Comparison of ENCODE assay signal across 19 mouse cellular contexts in the genomic region with DNA sequence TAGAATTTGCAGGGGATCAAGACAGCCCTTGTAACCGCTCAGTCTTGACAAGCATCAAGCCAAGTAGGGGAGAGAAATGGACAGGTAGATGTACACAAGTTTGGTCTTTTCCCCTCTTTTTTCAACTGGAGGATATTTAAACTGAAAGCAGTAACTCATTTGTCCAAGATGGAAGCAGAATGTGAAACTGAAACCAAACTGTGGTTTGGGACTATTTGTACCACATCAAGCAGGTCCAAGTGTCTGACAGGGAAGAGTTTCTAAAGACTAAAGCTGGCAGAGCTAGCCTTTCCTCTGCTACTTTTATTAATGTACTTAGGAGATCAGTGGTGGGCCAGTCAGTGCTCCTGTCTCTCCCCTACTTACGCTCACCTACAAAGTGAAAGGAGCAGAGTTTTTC. TPM values are rescaled to one million over a fixed set of nuclear protein-coding genes. Genes with fewer than 3 reads are reported as not detected.
DNase-seq lines count a peak whose midpoint lies in the region; ATAC-seq and TF ChIP-seq lines count a peak whose summit lies in the region.
"Had no signal": no experiment of that assay in that cellular context is flagged by ENCODE, and none has a peak within 500 bp of the region (broad histone marks: within the 10 kb centered on the region; RNA-seq: fewer than 3 reads in every experiment).

No protein-coding gene starts in this region.

- H3K79me2 ChIP-seq in myocyte (ENCODE audit: control insufficient read depth, insufficient read depth): no peaks in the 10 kb centered on the region

- H3K4me3 ChIP-seq in myocyte: no peak overlapping the region
- H3K4me3 ChIP-seq: embryonic facial prominence, embryonic 10.5 days; forebrain, embryonic 13.5 days; heart, embryonic 12.5 days; hindbrain, embryonic 15.5 days had no signal

- no peak for ATAC-seq in CD4-positive, CD25-positive, alpha-beta regulatory T cell, adult 4 months
- ATAC-seq: forebrain, embryonic 13.5 days; inflammation-experienced regulatory T-cells, adult 6 months; intestine, postnatal 0 days had no signal

- no peaks in the 10 kb centered on the region for H3K27me3 ChIP-seq in myocyte (ENCODE audit: control insufficient read depth, insufficient read depth, insufficient read length)
- H3K27me3 ChIP-seq: hindbrain, embryonic 15.5 days had no signal

- DNase-seq in 416B (ENCODE audit: low read depth) (peak; percentile 25), adipocyte (ENCODE audit: low spot score) (peak; percentile 19), MN1 (ENCODE audit: low spot score) (no peak)
- peak; percentile 28 for DNase-seq in induced T-regulatory cell, adult 2 months (ENCODE audit: low read depth)
- DNase-seq in thymus, adult 18-20 months: no peak
- DNase-seq: adrenal gland, postnatal 10 days; B cell, adult 2 months; cerebellum, adult 11 months; cerebellum, adult 9-10 months; cerebellum, postnatal 25 days; gastrocnemius, postnatal 36 days had no signal

- no peaks in the 10 kb centered on the region for H3K36me3 ChIP-seq in myocyte (ENCODE audit: control insufficient read depth, insufficient read depth)
- H3K36me3 ChIP-seq: embryonic facial prominence, embryonic 10.5 days; heart, embryonic 12.5 days; hindbrain, embryonic 15.5 days had no signal

- no peak overlapping the region for H3ac ChIP-seq in myocyte (ENCODE audit: control insufficient read depth, insufficient read length)

- no peak for TF ChIP-seq POLR2A in myocyte (IDR thresholded peaks at IDR 0.05; ENCODE audit: insufficient read length, low read depth)

- H3K4me2 ChIP-seq in myocyte (ENCODE audit: low read depth): peak overlapping the region; percentile 61
- H3K4me2 ChIP-seq: forebrain, embryonic 13.5 days; heart, embryonic 12.5 days; hindbrain, embryonic 15.5 days had no signal

TF ChIP-seq in myocyte, 11 proteins besides CTCF, POLR2A, EP300 and RAD21:
- TF ChIP-seq MYOD1 (IDR thresholded peaks at IDR 0.05; ENCODE audit: control insufficient read depth in 1 of 3, insufficient read length in 2 of 3, low read depth in 2 of 3) (no peak), MYOG (IDR thresholded peaks at IDR 0.05; ENCODE audit: control insufficient read depth in 1 of 3, insufficient read depth in 1 of 3, insufficient read length in 2 of 3, low read depth in 2 of 3) (no peak), TCF12 (IDR thresholded peaks at IDR 0.05; ENCODE audit: insufficient read depth, poor library complexity, severe bottlenecking) (no peak), E2F4 (IDR thresholded peaks at IDR 0.05; ENCODE audit: insufficient read depth) (no peak), POLR2AphosphoS2 (IDR thresholded peaks at IDR 0.05; ENCODE audit: insufficient read length, low read depth) (no peak)

RNA-seq across cellular contexts. Expression of a gene that starts 10.4 kb away (rescaled TPM):
- 0.19 TPM for polyA plus RNA-seq in myocyte (2012; fragmentation: generic; extraction: Trizol)
- 1 to 10 TPM; 2.9 to 3.2 TPM for polyA plus RNA-seq in CD4-positive, CD25-positive, alpha-beta regulatory T cell, adult 4 months (2017; shearing (Covaris generic))

Comparison
In these comparisons a context has a peak if more than half of its experiments do, and no peak if none do; other contexts are left out.
1. DNase-seq: peak in 416B (single experiment), adipocyte (single experiment) and induced T-regulatory cell, adult 2 months (single experiment); none in thymus, adult 18-20 months (0 of 2) and MN1 (single experiment).